Mouse (Mus musculus) limb, embryonic 14.5 days (tissue): ENCODE measurements at regions not wholly inside any gene's neighbourhood (a gene's known extent, or its start where the extent isn't known, plus 50 kb on each side); places are given as distances from the start of the nearest gene placed in this dataset.

ENCODE experiments used
- ATAC-seq: fragments of 200-750 bp; cut with Nextera tagmentation; 2 replicates; pipeline ENCODE4 v1.8.0; 2017; ENCODE audit warnings: low read depth, moderate number of reproducible peaks, moderate TSS enrichment; ENCODE audit not compliant: low FRiP score
- DNase-seq: peaks from one replicate; pipeline ENCODE4 v3.0.0-alpha.2; 2015; ENCODE audit warnings: low spot score
- H3K27ac ChIP-seq: fragments of 300-500 bp; sonication (generic); replicated peaks from 2 replicates; pipeline ENCODE4 v1.5.1; 2014; ENCODE audit warnings: low read depth, mild to moderate bottlenecking, low read length, moderate library complexity, mixed read lengths
- H3K27me3 ChIP-seq: fragments of 300-500 bp; sonication (generic); 2 replicates; pipeline ENCODE4 v1.6.1; 2014; ENCODE audit warnings: low read length, mixed read lengths; ENCODE audit not compliant: control insufficient read depth, insufficient read depth
- H3K36me3 ChIP-seq: fragments of 300-500 bp; sonication (generic); 2 replicates; pipeline ENCODE4 v1.6.1; 2014; ENCODE audit warnings: mild to moderate bottlenecking, low read length, moderate library complexity, mixed read lengths; ENCODE audit not compliant: control insufficient read depth, insufficient read depth
- H3K4me1 ChIP-seq: fragments of 300-500 bp; sonication (generic); 2 replicates; pipeline ENCODE4 v1.6.1; 2014; ENCODE audit warnings: antibody characterized with exemption, low read length, mixed read lengths; ENCODE audit not compliant: control insufficient read depth, insufficient read depth
- H3K4me2 ChIP-seq: fragments of 300-500 bp; sonication (generic); replicated peaks from 2 replicates; pipeline ENCODE4 v1.6.1; 2014; ENCODE audit warnings: low read depth, mild to moderate bottlenecking, low read length, moderate library complexity; ENCODE audit not compliant: severe bottlenecking
- H3K4me3 ChIP-seq: fragments of 300-500 bp; sonication (generic); replicated peaks from 2 replicates; pipeline ENCODE4 v1.5.1; 2014; ENCODE audit warnings: low read length
- H3K9ac ChIP-seq: fragments of 300-500 bp; sonication (generic); 2 replicates; pipeline ENCODE4 v1.6.1; 2014; ENCODE audit warnings: mild to moderate bottlenecking, low read depth, low read length, moderate library complexity; ENCODE audit not compliant: severe bottlenecking
- H3K9me3 ChIP-seq: fragments of 300-500 bp; sonication (generic); 2 replicates; pipeline ENCODE4 v1.6.1; 2016; ENCODE audit warnings: low read length; ENCODE audit not compliant: control insufficient read depth
- POLR2A ChIP-seq: fragments of 200-500 bp; IDR thresholded peaks from 2 replicates; pipeline ENCODE4 v1.8.0; 2012; ENCODE audit warnings: inconsistent platforms, mild to moderate bottlenecking, moderate library complexity, borderline replicate concordance; ENCODE audit not compliant: insufficient read depth, insufficient read length; ENCODE audit errors: extremely low read depth
- WGBS: fragments of 180-500 bp; shearing (Covaris S2); extraction: QIAGEN DNeasy Blood & Tissue Kit; methylation state at CpG from one replicate; pipeline ENCODE4 v1.1.7; 2014; 5-methylcytosine and 5-hydroxymethylcytosine counted together

GRCm38 (mm10) chr1:186494411-186494783 lies 211.4 kb downstream of the Tgfb2 start:
- 81% methylated on average over 5 of the region's 5 CpGs for WGBS
- Histone ChIP-seq H3K4me1 (peaks cover 12% of the 10 kb centered on the region; the same call in 1 of the 2 replicates), H3K4me3 (no peak overlapping the region), H3K36me3 (no peaks in the 10 kb centered on the region), H3K9ac (no peak overlapping the region), H3K27me3 (no peaks in the 10 kb centered on the region), H3K27ac (peak overlapping the region; percentile 26; the same call in 1 of the 2 replicates), H3K9me3 (no peaks in the 10 kb centered on the region), H3K4me2 (no peak overlapping the region)
- DNase-seq (no peak), ATAC-seq (peak; percentile 37; the same call in 1 of the 2 replicates)
- TF ChIP-seq POLR2A, result no peak

GRCm38 (mm10) chr1:186493664-186494410 lies 212.0 kb downstream of the Tgfb2 start:
- no peak for TF ChIP-seq POLR2A
- DNase-seq (peak; percentile 71), ATAC-seq (peak; percentile 70; the same call in 1 of the 2 replicates)
- Histone ChIP-seq H3K9ac (no peak overlapping the region), H3K27me3 (no peaks in the 10 kb centered on the region), H3K4me1 (peaks cover 12% of the 10 kb centered on the region; the same call in 1 of the 2 replicates), H3K27ac (peak overlapping the region; percentile 26; the same call in 1 of the 2 replicates), H3K4me3 (no peak overlapping the region), H3K36me3 (no peaks in the 10 kb centered on the region), H3K4me2 (no peak overlapping the region), H3K9me3 (no peaks in the 10 kb centered on the region)
- WGBS, result 57% methylated on average over 14 of the region's 14 CpGs

- DNase-seq (peak; percentile 57), ATAC-seq (no peak)
- no peaks in the 10 kb centered on the region for H3K27me3 ChIP-seq
- H3K4me2 ChIP-seq, result no peak overlapping the region
- H3K36me3 ChIP-seq, result no peaks in the 10 kb centered on the region
- H3K4me3 ChIP-seq, result no peak overlapping the region
- WGBS, result 48% methylated on average over 8 of the region's 8 CpGs
- H3K27ac ChIP-seq, result no peak overlapping the region
- peaks cover 11% of the 10 kb centered on the region for H3K4me1 ChIP-seq
- H3K9ac ChIP-seq, result no peak overlapping the region
- no peak for TF ChIP-seq POLR2A
- H3K9me3 ChIP-seq, result no peaks in the 10 kb centered on the region
Measured at GRCm38 (mm10) chr1:186482177-186482576, 223.6 kb downstream of the Tgfb2 start.

DNA sequence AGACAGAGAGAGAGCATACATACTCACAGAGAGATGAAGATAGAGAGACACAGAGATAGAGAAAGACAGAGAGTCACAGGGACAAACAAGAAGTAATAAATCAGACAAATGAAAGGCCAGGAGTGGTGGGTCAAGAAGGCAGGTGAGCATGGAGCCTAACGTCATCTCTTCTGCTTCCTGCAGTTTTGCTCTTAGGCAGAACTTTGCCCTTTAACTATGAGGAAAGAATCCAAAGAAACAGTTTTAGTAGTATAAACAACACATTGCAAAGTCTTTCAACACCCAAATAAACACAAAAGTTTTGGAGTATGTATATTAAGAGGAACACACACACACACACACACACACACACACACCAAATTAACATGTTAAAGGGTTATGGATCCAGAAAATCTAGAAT lies 225.8 kb downstream of the Tgfb2 start:
- no peak for ATAC-seq
- Histone ChIP-seq H3K27me3 (no peaks in the 10 kb centered on the region), H3K4me1 (peaks cover 5% of the 10 kb centered on the region; the same call in 1 of the 2 replicates), H3K4me2 (no peak overlapping the region), H3K9ac (no peak overlapping the region), H3K9me3 (0 out of 2 replicates have a peak, but pooled peaks cover 6% of the 10 kb centered on the region), H3K27ac (no peak overlapping the region), H3K4me3 (no peak overlapping the region), H3K36me3 (no peaks in the 10 kb centered on the region)
- 72% methylated on average over 1 of the region's 1 CpGs for WGBS
- no peak for DNase-seq
- no peak for TF ChIP-seq POLR2A

GRCm38 (mm10) chr1:186478428-186479238 lies 227.2 kb downstream of the Tgfb2 start:
- ATAC-seq, result no peak
- 61% methylated on average over 8 of the region's 8 CpGs for WGBS
- H3K9me3 ChIP-seq, result 0 out of 2 replicates have a peak, but pooled peaks cover 6% of the 10 kb centered on the region

More at GRCm38 (mm10) chr1:186478428-186479238, 227.2 kb downstream of the Tgfb2 start:
- H3K4me3 ChIP-seq, result no peak overlapping the region
- no peak for TF ChIP-seq POLR2A
- H3K27me3 ChIP-seq, result no peaks in the 10 kb centered on the region
- no peak for DNase-seq
- no peak overlapping the region for H3K9ac ChIP-seq
- no peaks in the 10 kb centered on the region for H3K36me3 ChIP-seq
- no peak overlapping the region for H3K4me2 ChIP-seq
- no peak overlapping the region for H3K27ac ChIP-seq
- peaks cover 5% of the 10 kb centered on the region; the same call in 1 of the 2 replicates for H3K4me1 ChIP-seq
